Mouse (Mus musculus) bone marrow macrophage, adult 2 months (primary cell): Measurements from ENCODE around the gene Ccl25. TPM values are rescaled to one million over a fixed set of nuclear protein-coding genes. Genes with fewer than 3 reads are reported as not detected.
"Not testable (repeated sequence)": the region's sequence is repeated elsewhere in the genome, so short reads cannot be mapped to it uniquely, and the experiment has no call there.

Source experiments
- H3K27ac ChIP-seq: 2 replicates; pipeline ENCODE4 v1.5.1; 2012; ENCODE audit warnings: low read depth, low read length; ENCODE audit not compliant: insufficient read depth
- H3K4me1 ChIP-seq: 2 replicates; pipeline ENCODE4 v1.6.1; 2012; ENCODE audit warnings: low read length; ENCODE audit not compliant: control insufficient read depth, insufficient read depth
- H3K4me3 ChIP-seq: 2 replicates; pipeline ENCODE4 v1.5.1; 2012; ENCODE audit warnings: mild to moderate bottlenecking, low read length, moderate library complexity; ENCODE audit not compliant: insufficient read depth
- CTCF ChIP-seq: IDR thresholded peaks from 2 replicates; pipeline ENCODE4 v1.5.1; 2012; ENCODE audit warnings: low read depth, mild to moderate bottlenecking, low read length, moderate library complexity
- POLR2A ChIP-seq: IDR thresholded peaks from 2 replicates; pipeline ENCODE4 v1.6.1; 2012; ENCODE audit warnings: mild to moderate bottlenecking, low read depth, low read length, borderline replicate concordance
- polyA plus RNA-seq: library from polyadenylated mRNA; stranded (reverse); fragments of >200 nt; gene quantifications from 2 replicates; pipeline ENCODE4 v1.2.4, GENCODE M21; 2012; ENCODE audit not compliant: missing spikeins, insufficient read depth, insufficient read length

Ccl25 gene
- polyA plus RNA-seq, 1 experiment, result 10.5 TPM

DNA sequence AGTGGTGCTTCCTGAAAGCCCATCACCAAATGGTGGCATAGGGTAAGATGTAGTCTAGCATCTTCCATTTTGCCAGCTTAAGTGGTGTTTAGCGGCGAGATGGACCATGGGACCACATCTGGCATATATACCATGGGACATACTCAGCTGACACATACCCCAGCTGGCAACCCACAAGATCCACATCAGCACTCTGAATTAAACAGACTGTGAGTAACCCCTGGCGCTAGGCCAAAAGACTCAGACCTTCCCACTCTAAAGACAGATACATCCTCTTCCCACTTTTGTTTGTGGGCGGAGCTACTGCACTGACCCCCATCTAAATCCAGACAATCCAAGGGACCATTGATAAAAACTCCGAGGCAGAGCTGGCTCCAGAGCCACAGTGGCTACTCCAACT, 4.0 kb downstream of the Ccl25 start:
- TF ChIP-seq CTCF (no peak), POLR2A (no peak)
- Histone ChIP-seq H3K4me1 (peaks cover 23% of the 10 kb centered on the region), H3K4me3 (no peak overlapping the region), H3K27ac (peak overlapping the region; percentile 9; the same call in 1 of the 2 replicates)

- Histone ChIP-seq H3K27ac (no peak overlapping the region), H3K4me1 (peaks cover 15% of the 10 kb centered on the region), H3K4me3 (no peak overlapping the region)
- no peak for TF ChIP-seq POLR2A
- TF ChIP-seq CTCF, result no peak
Observed at GRCm38 (mm10) chr8:4333966-4334365, 9.0 kb downstream of the Ccl25 start.

GRCm38 (mm10) chr8:4335678-4336077, 10.7 kb downstream of the Ccl25 start:
- Histone ChIP-seq H3K4me1 (peaks cover 12% of the 10 kb centered on the region), H3K27ac (peak overlapping the region; percentile 73), H3K4me3 (peak overlapping the region; percentile 18; the same call in 1 of the 2 replicates)
- TF ChIP-seq CTCF (no peak), POLR2A (no peak)

DNA sequence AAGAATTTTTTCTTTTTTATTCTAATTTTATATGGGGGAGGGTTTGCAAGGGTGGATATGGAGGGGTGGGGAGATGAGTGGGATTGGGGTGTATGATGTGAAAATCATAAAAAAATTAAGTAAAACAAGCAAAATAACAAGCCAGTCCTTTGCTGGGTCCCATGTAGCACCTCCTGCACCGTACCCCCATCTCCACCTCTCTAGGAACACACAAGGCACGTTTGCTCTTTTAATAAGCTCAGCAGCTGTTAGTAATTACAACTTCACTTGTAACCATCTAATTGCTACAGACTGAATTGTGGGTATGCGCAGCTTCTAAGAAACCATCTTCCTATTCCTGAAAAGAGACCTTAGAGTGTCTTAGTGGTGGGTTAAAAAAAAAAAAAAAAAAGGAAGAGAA, 15.2 kb downstream of the Ccl25 start:
- no peak overlapping the region for H3K27ac ChIP-seq
- H3K4me1 ChIP-seq, result peaks cover 12% of the 10 kb centered on the region
- TF ChIP-seq POLR2A, result no peak
- no peak for TF ChIP-seq CTCF
- no peak overlapping the region for H3K4me3 ChIP-seq

DNA sequence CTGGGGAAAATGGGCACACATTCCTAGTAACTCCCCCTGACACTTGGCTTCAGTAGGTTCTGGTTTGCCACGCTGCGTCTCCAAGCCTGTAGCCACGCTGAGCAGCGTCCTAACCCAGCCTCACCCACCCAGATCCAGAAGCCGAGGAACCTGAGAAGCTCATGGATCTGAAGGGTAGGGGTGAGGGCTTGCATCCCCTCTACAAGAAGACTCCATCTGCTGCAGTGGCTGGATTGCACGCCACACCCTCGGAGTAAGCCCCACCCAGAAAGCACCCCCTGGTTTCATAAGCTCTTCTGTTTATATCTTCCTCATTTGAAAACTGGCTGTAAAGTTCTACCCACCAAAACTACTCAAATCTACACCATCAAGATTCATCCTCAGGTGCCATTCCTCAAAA, 22.7 kb downstream of the Ccl25 start:
- no peak overlapping the region for H3K27ac ChIP-seq
- TF ChIP-seq POLR2A (no peak), CTCF (no peak)
- no peak overlapping the region for H3K4me3 ChIP-seq
- no peaks in the 10 kb centered on the region for H3K4me1 ChIP-seq

GRCm38 (mm10) chr8:4348275-4348674, 23.3 kb downstream of the Ccl25 start:
- H3K4me1 ChIP-seq, result no peaks in the 10 kb centered on the region
- no peak for TF ChIP-seq CTCF
- TF ChIP-seq POLR2A, result no peak
- H3K27ac ChIP-seq, result no peak overlapping the region
- H3K4me3 ChIP-seq, result no peak overlapping the region

DNA sequence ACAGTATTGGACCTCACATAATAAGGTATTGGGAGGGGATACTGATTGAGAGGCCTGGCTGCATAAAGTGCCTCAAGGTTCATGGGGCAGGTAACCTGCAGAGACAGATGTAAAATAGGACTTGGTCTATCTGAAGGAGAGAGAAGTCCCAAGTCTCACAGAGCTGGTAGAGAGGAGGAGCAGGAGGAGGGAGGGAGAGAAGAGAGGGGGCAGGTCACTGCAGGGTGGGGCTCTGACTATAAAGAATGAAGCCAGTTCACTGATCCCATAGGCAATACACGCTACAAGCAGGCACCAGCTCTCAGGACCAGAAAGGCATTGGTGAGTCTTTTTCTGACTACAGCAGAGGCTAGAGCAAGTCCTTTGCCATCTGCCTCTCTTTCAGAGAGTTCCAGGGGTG, 24.3 kb downstream of the Ccl25 start:
- TF ChIP-seq CTCF (no peak), POLR2A (no peak)
- Histone ChIP-seq H3K4me3 (no peak overlapping the region), H3K27ac (no peak overlapping the region), H3K4me1 (no peaks in the 10 kb centered on the region)

DNA sequence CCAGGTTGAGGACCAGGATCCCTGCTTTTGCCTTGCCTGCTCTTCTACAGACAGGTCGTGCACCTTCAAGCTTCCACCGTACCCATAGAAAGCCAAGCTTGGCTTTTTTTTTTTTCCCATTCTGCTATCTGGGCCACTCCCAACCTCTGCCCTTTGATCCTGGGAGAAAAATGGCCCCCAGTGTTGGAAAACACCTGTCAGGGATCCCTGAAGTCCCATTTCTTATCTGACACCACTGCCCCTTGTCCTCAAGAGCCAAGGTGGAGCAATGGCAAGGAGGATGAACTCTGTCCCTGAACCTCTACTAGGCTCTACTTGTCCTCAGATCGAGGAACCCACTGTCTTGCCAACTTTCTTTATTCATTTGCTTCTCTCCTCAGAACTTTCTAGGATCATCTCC, 25.6 kb downstream of the Ccl25 start:
- Histone ChIP-seq H3K4me3 (no peak overlapping the region), H3K4me1 (no peaks in the 10 kb centered on the region), H3K27ac (no peak overlapping the region)
- TF ChIP-seq CTCF (no peak), POLR2A (no peak)

DNA sequence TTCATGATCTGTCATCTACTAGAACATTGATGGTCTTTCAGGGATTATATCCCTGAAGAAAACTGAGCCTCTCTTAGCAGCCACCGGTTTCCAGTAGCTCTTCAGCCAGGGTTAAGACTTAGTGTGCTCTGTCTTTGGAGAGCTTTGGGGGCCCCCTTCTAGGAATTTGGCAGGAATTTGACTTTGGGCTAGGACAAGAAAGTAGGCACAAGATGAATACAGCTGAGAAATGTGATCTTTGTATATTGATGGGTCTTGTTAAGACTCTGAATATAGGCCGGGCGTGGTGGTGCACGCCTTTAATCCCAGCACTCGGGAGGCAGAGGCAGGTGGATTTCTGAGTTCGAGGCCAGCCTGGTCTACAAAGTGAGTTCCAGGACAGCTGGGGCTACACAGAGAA, 27.6 kb downstream of the Ccl25 start:
- H3K4me3 ChIP-seq, H3K4me1 ChIP-seq, H3K27ac ChIP-seq: not testable (repeated sequence)

GRCm38 (mm10) chr8:4353741-4354140, 28.7 kb downstream of the Ccl25 start:
- Histone ChIP-seq H3K4me3 (no peak overlapping the region), H3K4me1 (no peaks in the 10 kb centered on the region), H3K27ac (no peak overlapping the region)
- no peak for TF ChIP-seq POLR2A
- TF ChIP-seq CTCF, result no peak

GRCm38 (mm10) chr8:4354516-4354915, 29.5 kb downstream of the Ccl25 start:
- no peak overlapping the region for H3K27ac ChIP-seq
- no peaks in the 10 kb centered on the region for H3K4me1 ChIP-seq
- no peak overlapping the region for H3K4me3 ChIP-seq
- TF ChIP-seq CTCF (no peak), POLR2A (no peak)
